In genomic region chr19:29820966-29821365, GRCm38 (mm10) we compare ENCODE assay signal across 8 mouse cellular contexts. TPM values are rescaled to one million over a fixed set of nuclear protein-coding genes. Genes with fewer than 3 reads are reported as not detected.
A peak's percentile ranks its signal among the peaks of the same experiment; 100 is the strongest.
DNase-seq lines count a peak whose midpoint lies in the region; ATAC-seq lines count a peak whose summit lies in the region.

No protein-coding gene starts in this region.

- no peak overlapping the region for H3K9ac ChIP-seq in hindbrain, embryonic 14.5 days
- no peak overlapping the region for H3K9ac ChIP-seq in hindbrain, embryonic 13.5 days

- no peak overlapping the region for H3K4me2 ChIP-seq in hindbrain, embryonic 14.5 days (replicated peaks)
- no peak overlapping the region for H3K4me2 ChIP-seq in hindbrain, embryonic 13.5 days

- no peaks in the 10 kb centered on the region for H3K4me1 ChIP-seq in hindbrain, embryonic 14.5 days (replicated peaks; ENCODE audit: control insufficient read depth, insufficient read depth, low read length)
- H3K4me1 ChIP-seq in hindbrain, embryonic 13.5 days (replicated peaks): no peaks in the 10 kb centered on the region

- ATAC-seq in hindbrain, embryonic 14.5 days (ENCODE audit: low FRiP score): no peak
- ATAC-seq in hindbrain, embryonic 13.5 days (ENCODE audit: low FRiP score): no peak
- ATAC-seq in activated CD4-positive, CD25-positive, alpha-beta regulatory T cell, adult 4 months: peak; percentile 75

- no peak overlapping the region for H3K4me3 ChIP-seq in hindbrain, embryonic 14.5 days (replicated peaks; ENCODE audit: low read length)
- H3K4me3 ChIP-seq in hindbrain, embryonic 13.5 days: no peak overlapping the region

- H3K27ac ChIP-seq in hindbrain, embryonic 14.5 days: no peak overlapping the region
- no peak overlapping the region for H3K27ac ChIP-seq in hindbrain, embryonic 13.5 days

- DNase-seq in hindbrain, embryonic 14.5 days (ENCODE audit: low spot score): peak; percentile 75
- peak; percentile 40 for DNase-seq in right cerebral cortex, adult 18-20 months
- no peak for DNase-seq in right cerebral cortex, postnatal 36 days (ENCODE audit: low spot score in 2 of 2)
- DNase-seq in forelimb bud, embryonic 11.5 days (ENCODE audit: low read depth, low spot score): peak; percentile 61
- DNase-seq in retina, embryonic 14.5 days (ENCODE audit: low spot score): peak; percentile 85
- DNase-seq in ovary, postnatal 10 days (ENCODE audit: low spot score): no peak

- H3K27me3 ChIP-seq in hindbrain, embryonic 14.5 days (ENCODE audit: control insufficient read depth, insufficient read depth, low read length): no peaks in the 10 kb centered on the region
- no peaks in the 10 kb centered on the region for H3K27me3 ChIP-seq in hindbrain, embryonic 13.5 days

- no peaks in the 10 kb centered on the region for H3K36me3 ChIP-seq in hindbrain, embryonic 14.5 days (replicated peaks; ENCODE audit: control insufficient read depth, insufficient read depth)
- no peaks in the 10 kb centered on the region for H3K36me3 ChIP-seq in hindbrain, embryonic 13.5 days

- no peaks in the 10 kb centered on the region for H3K9me3 ChIP-seq in hindbrain, embryonic 14.5 days (ENCODE audit: control insufficient read depth, low read length)
- H3K9me3 ChIP-seq in hindbrain, embryonic 13.5 days: no peaks in the 10 kb centered on the region

RNA-seq across cellular contexts. Expression of gene Ranbp6, which starts 8.2 kb away (rescaled TPM):
- 60.7 and 72.3 TPM in 2 replicates for polyA plus RNA-seq in hindbrain, embryonic 14.5 days (2014; fragmentation: Nextera tagmentation; extraction: Ambion mirVana)
- 45.1 and 48.6 TPM in 2 replicates for polyA plus RNA-seq in hindbrain, embryonic 13.5 days (2015; fragmentation: Nextera tagmentation; extraction: Ambion mirVana)
- polyA plus RNA-seq in activated CD4-positive, CD25-positive, alpha-beta regulatory T cell, adult 4 months (2017; shearing (Covaris generic)): 1 to 10 TPM; 8.4 to 8.7 TPM

RNA-seq across cellular contexts. Expression of gene 9930021J03Rik, which starts 15.2 kb away (rescaled TPM):
- 10.1 and 10.8 TPM in 2 replicates for polyA plus RNA-seq in hindbrain, embryonic 14.5 days (2014; fragmentation: Nextera tagmentation; extraction: Ambion mirVana)
- 7.5 and 7.8 TPM in 2 replicates for polyA plus RNA-seq in hindbrain, embryonic 13.5 days (2015; fragmentation: Nextera tagmentation; extraction: Ambion mirVana)
- polyA plus RNA-seq in activated CD4-positive, CD25-positive, alpha-beta regulatory T cell, adult 4 months (2017; shearing (Covaris generic)): 1 to 10 TPM; 6.5 to 7.5 TPM

Comparison
In these comparisons a context has a peak if more than half of its experiments do, and no peak if none do; other contexts are left out.
1. DNase-seq: peak in hindbrain, embryonic 14.5 days (single experiment), right cerebral cortex, adult 18-20 months (single experiment), forelimb bud, embryonic 11.5 days (single experiment) and retina, embryonic 14.5 days (single experiment); none in right cerebral cortex, postnatal 36 days (0 of 2) and ovary, postnatal 10 days (single experiment).